ENCODE assay signal across 9 mouse cellular contexts in genomic region chrX:95164140-95164539, GRCm38 (mm10). TPM values are rescaled to one million over a fixed set of nuclear protein-coding genes. Genes with fewer than 3 reads are reported as not detected.
DNase-seq lines count a peak whose midpoint lies in the region; ATAC-seq and TF ChIP-seq lines count a peak whose summit lies in the region.
"Had no signal": no experiment of that assay in that cellular context is flagged by ENCODE, and none has a peak within 500 bp of the region (broad histone marks: within the 10 kb centered on the region; RNA-seq: fewer than 3 reads in every experiment).

No protein-coding gene starts in this region.

- ATAC-seq in CD4-positive, CD25-positive, alpha-beta regulatory T cell, adult 4 months, result no peak
- no peak for ATAC-seq in stomach, postnatal 0 days (ENCODE audit: low FRiP score, low TSS enrichment)
- ATAC-seq in megakaryocyte, adult 5-6 weeks (ENCODE audit: poor library complexity, severe bottlenecking), result no peak

- no peaks in the 10 kb centered on the region for H3K36me3 ChIP-seq in stomach, postnatal 0 days (ENCODE audit: control insufficient read depth, insufficient read depth, low read length)

- H3K9ac ChIP-seq in stomach, postnatal 0 days (ENCODE audit: low read length), result no peak overlapping the region

- peak; percentile 47 for DNase-seq in CD4-positive, CD25-positive, alpha-beta regulatory T cell, adult 2 months (ENCODE audit: low read depth, low spot score)
- DNase-seq in urinary bladder, postnatal 14 days (ENCODE audit: low spot score), result peak; percentile 35
- DNase-seq in urinary bladder, postnatal 4 days (ENCODE audit: low spot score in 2 of 2), result no peak
- peak; percentile 49 to 62 for DNase-seq in left cerebral cortex, adult 9 months (ENCODE audit: low spot score in 2 of 2)
- DNase-seq in stomach, postnatal 0 days (ENCODE audit: low spot score), result peak; percentile 18
- no peak for DNase-seq in kidney, adult 8-10 months

- no peak for TF ChIP-seq EP300 in stomach, postnatal 0 days (optimal IDR thresholded peaks at IDR 0.05)

- 48% methylated on average over 6 of the region's 6 CpGs for WGBS in stomach, postnatal 0 days

- no peak for TF ChIP-seq CTCF in stomach, postnatal 0 days (IDR thresholded peaks at IDR 0.05; ENCODE audit: low read depth)

- H3K9me3 ChIP-seq in stomach, postnatal 0 days (ENCODE audit: control insufficient read depth, low read length), result no peaks in the 10 kb centered on the region

- H3K4me1 ChIP-seq in stomach, postnatal 0 days (replicated peaks; ENCODE audit: control insufficient read depth, insufficient read depth), result no peaks in the 10 kb centered on the region

- no peak overlapping the region for H3K27ac ChIP-seq in stomach, postnatal 0 days (replicated peaks)
- H3K27ac ChIP-seq: macrophage had no signal

- H3K4me3 ChIP-seq in stomach, postnatal 0 days (ENCODE audit: low read depth, low read length), result no peak overlapping the region

- no peaks in the 10 kb centered on the region for H3K27me3 ChIP-seq in stomach, postnatal 0 days (ENCODE audit: control insufficient read depth, insufficient read depth, low read length)

- no peak overlapping the region; the same call in 1 of the 2 replicates for H3K4me2 ChIP-seq in stomach, postnatal 0 days (replicated peaks; ENCODE audit: low read depth)

RNA-seq across cellular contexts. Expression of gene Arhgef9, which starts 32.5 kb away (rescaled TPM):
- polyA plus RNA-seq in CD4-positive, CD25-positive, alpha-beta regulatory T cell, adult 4 months (2017; shearing (Covaris generic)), result under 1 TPM; 0.48 to 0.82 TPM
- 5.4 and 6.2 TPM in 2 replicates for polyA plus RNA-seq in stomach, postnatal 0 days (2015; fragmentation: Nextera tagmentation; extraction: Ambion mirVana)
- 0.31 and 0.93 TPM in 2 replicates for total RNA-seq in megakaryocyte, adult 5-6 weeks (2015)
- 0.11 and 0.12 TPM in 2 replicates for total RNA-seq in megakaryocyte, adult 5-6 weeks (2017)

Comparison
In these comparisons a context has a peak if more than half of its experiments do, and no peak if none do; other contexts are left out.
1. DNase-seq: peak in CD4-positive, CD25-positive, alpha-beta regulatory T cell, adult 2 months (single experiment), urinary bladder, postnatal 14 days (single experiment), left cerebral cortex, adult 9 months (2 of 2) and stomach, postnatal 0 days (single experiment); none in urinary bladder, postnatal 4 days (0 of 2) and kidney, adult 8-10 months (0 of 2).